Mouse (Mus musculus): ENCODE measurements around the gene Tmem121. TPM values are rescaled to one million over a fixed set of nuclear protein-coding genes. Genes with fewer than 3 reads are reported as not detected.

Gene Tmem121
- polyA plus RNA-seq, 1 experiment from 2014 or later = 2.0 TPM

GRCm38 (mm10) chr12:113141531-113141973, 44.2 kb upstream of the Tmem121 start:
- H3K27ac ChIP-seq (ENCODE audit: low read depth, low read length) = peak overlapping the region; percentile 62; the same call in 1 of the 2 replicates
- no peak for ATAC-seq (replicated peaks; ENCODE audit: low FRiP score)
- peaks cover 33% of the 10 kb centered on the region for H3K27me3 ChIP-seq (replicated peaks; ENCODE audit: control insufficient read depth, insufficient read depth, low read length)
- no peak for DNase-seq (ENCODE audit: low spot score)
- H3K36me3 ChIP-seq (ENCODE audit: control insufficient read depth, insufficient read depth, low read length) = peaks cover 15% of the 10 kb centered on the region
- H3K9ac ChIP-seq (ENCODE audit: low read depth, low read length) = 0 out of 2 replicates have a peak overlapping the region, but pooled peaks have one; percentile 12
- 39% methylated on average over 8 of the region's 8 CpGs for WGBS
- H3K4me3 ChIP-seq (ENCODE audit: low read depth, low read length) = peak overlapping the region; percentile 65
- H3K9me3 ChIP-seq (ENCODE audit: control insufficient read depth, low read length) = no peaks in the 10 kb centered on the region
- peaks cover 25% of the 10 kb centered on the region for H3K4me1 ChIP-seq (replicated peaks; ENCODE audit: control insufficient read depth, insufficient read depth, low read length)
- H3K4me2 ChIP-seq = peak overlapping the region; percentile 94

- Histone ChIP-seq H3K4me2 (peak overlapping the region; percentile 94), H3K9ac (ENCODE audit: low read depth, low read length) (0 out of 2 replicates have a peak overlapping the region, but pooled peaks have one; percentile 12), H3K36me3 (ENCODE audit: control insufficient read depth, insufficient read depth, low read length) (peaks cover 9% of the 10 kb centered on the region), H3K27ac (ENCODE audit: low read depth, low read length) (peak overlapping the region; percentile 62; the same call in 1 of the 2 replicates), H3K4me1 (replicated peaks; ENCODE audit: control insufficient read depth, insufficient read depth, low read length) (peaks cover 29% of the 10 kb centered on the region), H3K9me3 (ENCODE audit: control insufficient read depth, low read length) (no peaks in the 10 kb centered on the region), H3K4me3 (ENCODE audit: low read depth, low read length) (peak overlapping the region; percentile 65), H3K27me3 (replicated peaks; ENCODE audit: control insufficient read depth, insufficient read depth, low read length) (peaks cover 40% of the 10 kb centered on the region)
- WGBS = 17% methylated on average over 15 of the region's 15 CpGs
- DNase-seq (ENCODE audit: low spot score) = peak; percentile 55
- ATAC-seq (replicated peaks; ENCODE audit: low FRiP score) = no peak
Observed at GRCm38 (mm10) chr12:113142021-113142975, 43.4 kb upstream of the Tmem121 start.

GRCm38 (mm10) chr12:113143164-113143563, 42.6 kb upstream of the Tmem121 start:
- ATAC-seq (replicated peaks; ENCODE audit: low FRiP score) (no peak), DNase-seq (ENCODE audit: low spot score) (no peak)
- H3K4me3 ChIP-seq (ENCODE audit: low read depth, low read length) = peak overlapping the region; percentile 24
- no peak overlapping the region for H3K27ac ChIP-seq (ENCODE audit: low read depth, low read length)
- H3K9ac ChIP-seq (ENCODE audit: low read depth, low read length) = no peak overlapping the region
- peak overlapping the region; percentile 94 for H3K4me2 ChIP-seq
- H3K27me3 ChIP-seq (replicated peaks; ENCODE audit: control insufficient read depth, insufficient read depth, low read length) = peaks cover 48% of the 10 kb centered on the region
- H3K9me3 ChIP-seq (ENCODE audit: control insufficient read depth, low read length) = no peaks in the 10 kb centered on the region
- 49% methylated on average over 7 of the region's 7 CpGs for WGBS
- H3K36me3 ChIP-seq (ENCODE audit: control insufficient read depth, insufficient read depth, low read length) = peaks cover under 1% of the 10 kb centered on the region
- H3K4me1 ChIP-seq (replicated peaks; ENCODE audit: control insufficient read depth, insufficient read depth, low read length) = peaks cover 37% of the 10 kb centered on the region

GRCm38 (mm10) chr12:113144001-113144756, 41.6 kb upstream of the Tmem121 start:
- no peak overlapping the region for H3K27ac ChIP-seq (ENCODE audit: low read depth, low read length)
- no peak for DNase-seq (ENCODE audit: low spot score)
- no peak for ATAC-seq (replicated peaks; ENCODE audit: low FRiP score)
- no peaks in the 10 kb centered on the region for H3K9me3 ChIP-seq (ENCODE audit: control insufficient read depth, low read length)
- H3K4me3 ChIP-seq (ENCODE audit: low read depth, low read length) = no peak overlapping the region
- H3K9ac ChIP-seq (ENCODE audit: low read depth, low read length) = no peak overlapping the region
- H3K27me3 ChIP-seq (replicated peaks; ENCODE audit: control insufficient read depth, insufficient read depth, low read length) = peaks cover 49% of the 10 kb centered on the region
- H3K36me3 ChIP-seq (ENCODE audit: control insufficient read depth, insufficient read depth, low read length) = no peaks in the 10 kb centered on the region
- peaks cover 42% of the 10 kb centered on the region for H3K4me1 ChIP-seq (replicated peaks; ENCODE audit: control insufficient read depth, insufficient read depth, low read length)
- no peak overlapping the region for H3K4me2 ChIP-seq
- 72% methylated on average over 20 of the region's 20 CpGs for WGBS

- Histone ChIP-seq H3K9ac (ENCODE audit: low read depth, low read length) (no peak overlapping the region), H3K4me1 (replicated peaks; ENCODE audit: control insufficient read depth, insufficient read depth, low read length) (peaks cover 38% of the 10 kb centered on the region), H3K36me3 (ENCODE audit: control insufficient read depth, insufficient read depth, low read length) (no peaks in the 10 kb centered on the region), H3K27me3 (replicated peaks; ENCODE audit: control insufficient read depth, insufficient read depth, low read length) (peaks cover 49% of the 10 kb centered on the region), H3K27ac (ENCODE audit: low read depth, low read length) (no peak overlapping the region), H3K4me3 (ENCODE audit: low read depth, low read length) (no peak overlapping the region), H3K9me3 (ENCODE audit: control insufficient read depth, low read length) (no peaks in the 10 kb centered on the region), H3K4me2 (no peak overlapping the region)
- 84% methylated on average over 16 of the region's 16 CpGs for WGBS
- DNase-seq (ENCODE audit: low spot score) (no peak), ATAC-seq (replicated peaks; ENCODE audit: low FRiP score) (no peak)
Observed at GRCm38 (mm10) chr12:113144886-113145285, 40.8 kb upstream of the Tmem121 start.

GRCm38 (mm10) chr12:113145591-113145990, 40.1 kb upstream of the Tmem121 start:
- ATAC-seq (replicated peaks; ENCODE audit: low FRiP score) = no peak
- H3K4me1 ChIP-seq (replicated peaks; ENCODE audit: control insufficient read depth, insufficient read depth, low read length) = peaks cover 37% of the 10 kb centered on the region
- no peak for DNase-seq (ENCODE audit: low spot score)
- no peak overlapping the region for H3K27ac ChIP-seq (ENCODE audit: low read depth, low read length)
- no peak overlapping the region for H3K4me3 ChIP-seq (ENCODE audit: low read depth, low read length)
- no peak overlapping the region for H3K9ac ChIP-seq (ENCODE audit: low read depth, low read length)
- no peaks in the 10 kb centered on the region for H3K36me3 ChIP-seq (ENCODE audit: control insufficient read depth, insufficient read depth, low read length)
- whole genome bisulfite sequencing = 80% methylated on average over 5 of the region's 5 CpGs
- no peak overlapping the region for H3K4me2 ChIP-seq
- H3K9me3 ChIP-seq (ENCODE audit: control insufficient read depth, low read length) = no peaks in the 10 kb centered on the region
- peaks cover 50% of the 10 kb centered on the region for H3K27me3 ChIP-seq (replicated peaks; ENCODE audit: control insufficient read depth, insufficient read depth, low read length)

- H3K4me1 ChIP-seq (replicated peaks; ENCODE audit: control insufficient read depth, insufficient read depth, low read length) = peaks cover 37% of the 10 kb centered on the region
- peak within 1 kb of the TSS; percentile 27 for H3K4me3 ChIP-seq (ENCODE audit: low read depth, low read length)
Observed at GRCm38 (mm10) chr12:113146112-113147057, 39.3 kb upstream of the Tmem121 start, which contains the start of gene Crip1. Crip1 (plus strand) TSS chr12:113146316.

More at GRCm38 (mm10) chr12:113146112-113147057, 39.3 kb upstream of the Tmem121 start, which contains the start of gene Crip1:
- WGBS = 13% methylated on average over 45 of the region's 45 CpGs
- ATAC-seq (replicated peaks; ENCODE audit: low FRiP score) = peak; percentile 22
- peak; percentile 79 for DNase-seq (ENCODE audit: low spot score)
- peak within 1 kb of the TSS; percentile 51 for H3K4me2 ChIP-seq
- no peaks in the 10 kb centered on the region for H3K9me3 ChIP-seq (ENCODE audit: control insufficient read depth, low read length)
- no peak within 1 kb of the TSS for H3K27ac ChIP-seq (ENCODE audit: low read depth, low read length)
- peaks cover 42% of the 10 kb centered on the region for H3K27me3 ChIP-seq (replicated peaks; ENCODE audit: control insufficient read depth, insufficient read depth, low read length)
- no peak within 1 kb of the TSS for H3K9ac ChIP-seq (ENCODE audit: low read depth, low read length)
- H3K36me3 ChIP-seq (ENCODE audit: control insufficient read depth, insufficient read depth, low read length) = no peaks in the 10 kb centered on the region
